Mouse (Mus musculus): ENCODE results near the gene Sox12. TPM values are rescaled to one million over a fixed set of nuclear protein-coding genes. Genes with fewer than 3 reads are reported as not detected.

Sox12 gene
- polyA plus RNA-seq, 1 experiment from 2014 or later, result 15.8 TPM

GRCm38 (mm10) chr2:152411471-152411870 lies 13.6 kb upstream of the Sox12 start:
- Histone ChIP-seq H3K27me3 (replicated peaks; ENCODE audit: control insufficient read depth, insufficient read depth, low read length) (no peaks in the 10 kb centered on the region), H3K4me1 (replicated peaks; ENCODE audit: control insufficient read depth, insufficient read depth, low read length) (peaks cover 45% of the 10 kb centered on the region), H3K9me3 (ENCODE audit: control insufficient read depth, low read length) (peaks cover 3% of the 10 kb centered on the region; the same call in 1 of the 2 replicates), H3K9ac (replicated peaks; ENCODE audit: low read depth, low read length) (peak overlapping the region; percentile 47), H3K4me3 (replicated peaks; ENCODE audit: low read length) (peak overlapping the region; percentile 25), H3K4me2 (ENCODE audit: low read length) (peak overlapping the region; percentile 90), H3K27ac (ENCODE audit: low read length) (peak overlapping the region; percentile 92), H3K36me3 (ENCODE audit: control insufficient read depth, insufficient read depth) (no peaks in the 10 kb centered on the region)
- 6% methylated on average over 7 of the region's 7 CpGs for WGBS
- ATAC-seq, result no peak

- H3K27me3 ChIP-seq (replicated peaks; ENCODE audit: control insufficient read depth, insufficient read depth, low read length), result no peaks in the 10 kb centered on the region
- under 1% methylated on average over 15 of the region's 15 CpGs for WGBS
- no peaks in the 10 kb centered on the region for H3K36me3 ChIP-seq (ENCODE audit: control insufficient read depth, insufficient read depth)
- H3K4me3 ChIP-seq (replicated peaks; ENCODE audit: low read length), result peak overlapping the region; percentile 25
- ATAC-seq, result peak; percentile 51
- peak overlapping the region; percentile 90 for H3K4me2 ChIP-seq (ENCODE audit: low read length)
- H3K9ac ChIP-seq (replicated peaks; ENCODE audit: low read depth, low read length), result peak overlapping the region; percentile 47
- H3K4me1 ChIP-seq (replicated peaks; ENCODE audit: control insufficient read depth, insufficient read depth, low read length), result peaks cover 49% of the 10 kb centered on the region
- no peaks in the 10 kb centered on the region for H3K9me3 ChIP-seq (ENCODE audit: control insufficient read depth, low read length)
- peak overlapping the region; percentile 92 for H3K27ac ChIP-seq (ENCODE audit: low read length)
Measured at GRCm38 (mm10) chr2:152410971-152411371, 13.1 kb upstream of the Sox12 start.

GRCm38 (mm10) chr2:152409781-152410180 lies 11.9 kb upstream of the Sox12 start:
- no peaks in the 10 kb centered on the region for H3K36me3 ChIP-seq (ENCODE audit: control insufficient read depth, insufficient read depth)
- H3K4me2 ChIP-seq (ENCODE audit: low read length), result no peak overlapping the region
- no peak overlapping the region; the same call in 1 of the 2 replicates for H3K27ac ChIP-seq (ENCODE audit: low read length)
- H3K4me3 ChIP-seq (replicated peaks; ENCODE audit: low read length), result no peak overlapping the region
- peaks cover 49% of the 10 kb centered on the region for H3K4me1 ChIP-seq (replicated peaks; ENCODE audit: control insufficient read depth, insufficient read depth, low read length)
- 76% methylated on average over 6 of the region's 6 CpGs for WGBS
- no peak overlapping the region for H3K9ac ChIP-seq (replicated peaks; ENCODE audit: low read depth, low read length)
- ATAC-seq, result no peak
- no peaks in the 10 kb centered on the region for H3K27me3 ChIP-seq (replicated peaks; ENCODE audit: control insufficient read depth, insufficient read depth, low read length)
- no peaks in the 10 kb centered on the region for H3K9me3 ChIP-seq (ENCODE audit: control insufficient read depth, low read length)

- Histone ChIP-seq H3K27me3 (replicated peaks; ENCODE audit: control insufficient read depth, insufficient read depth, low read length) (no peaks in the 10 kb centered on the region), H3K27ac (ENCODE audit: low read length) (peak overlapping the region; percentile 69), H3K9me3 (ENCODE audit: control insufficient read depth, low read length) (no peaks in the 10 kb centered on the region), H3K36me3 (ENCODE audit: control insufficient read depth, insufficient read depth) (no peaks in the 10 kb centered on the region), H3K4me2 (ENCODE audit: low read length) (peak overlapping the region; percentile 57), H3K4me1 (replicated peaks; ENCODE audit: control insufficient read depth, insufficient read depth, low read length) (peaks cover 25% of the 10 kb centered on the region), H3K9ac (replicated peaks; ENCODE audit: low read depth, low read length) (peak overlapping the region; percentile 40), H3K4me3 (replicated peaks; ENCODE audit: low read length) (peak overlapping the region; percentile 41)
- peak; percentile 97 for ATAC-seq
- WGBS, result under 1% methylated on average over 19 of the region's 19 CpGs
Measured at GRCm38 (mm10) chr2:152406126-152406525, 8.3 kb upstream of the Sox12 start.

GRCm38 (mm10) chr2:152399122-152399542 lies 1.3 kb upstream of the Sox12 start:
- H3K4me1 ChIP-seq (replicated peaks; ENCODE audit: control insufficient read depth, insufficient read depth, low read length), result peaks cover 24% of the 10 kb centered on the region
- no peaks in the 10 kb centered on the region for H3K27me3 ChIP-seq (replicated peaks; ENCODE audit: control insufficient read depth, insufficient read depth, low read length)
- no peaks in the 10 kb centered on the region for H3K36me3 ChIP-seq (ENCODE audit: control insufficient read depth, insufficient read depth)
- WGBS, result under 1% methylated on average over 13 of the region's 13 CpGs
- H3K27ac ChIP-seq (ENCODE audit: low read length), result peak overlapping the region; percentile 100
- no peaks in the 10 kb centered on the region for H3K9me3 ChIP-seq (ENCODE audit: control insufficient read depth, low read length)
- peak; percentile 13 for ATAC-seq
- peak overlapping the region; percentile 97 for H3K9ac ChIP-seq (replicated peaks; ENCODE audit: low read depth, low read length)
- H3K4me2 ChIP-seq (ENCODE audit: low read length), result peak overlapping the region; percentile 83
- H3K4me3 ChIP-seq (replicated peaks; ENCODE audit: low read length), result peak overlapping the region; percentile 84

GRCm38 (mm10) chr2:152398691-152399090 lies 828 bp upstream of the Sox12 start:
- ATAC-seq, result peak; percentile 73
- peak overlapping the region; percentile 83 for H3K4me2 ChIP-seq (ENCODE audit: low read length)
- peak overlapping the region; percentile 84 for H3K4me3 ChIP-seq (replicated peaks; ENCODE audit: low read length)
- no peaks in the 10 kb centered on the region for H3K36me3 ChIP-seq (ENCODE audit: control insufficient read depth, insufficient read depth)
- 0% methylated on average over 38 of the region's 38 CpGs for WGBS
- peaks cover 28% of the 10 kb centered on the region for H3K4me1 ChIP-seq (replicated peaks; ENCODE audit: control insufficient read depth, insufficient read depth, low read length)
- H3K27me3 ChIP-seq (replicated peaks; ENCODE audit: control insufficient read depth, insufficient read depth, low read length), result no peaks in the 10 kb centered on the region
- no peaks in the 10 kb centered on the region for H3K9me3 ChIP-seq (ENCODE audit: control insufficient read depth, low read length)
- H3K9ac ChIP-seq (replicated peaks; ENCODE audit: low read depth, low read length), result peak overlapping the region; percentile 97
- peak overlapping the region; percentile 100 for H3K27ac ChIP-seq (ENCODE audit: low read length)

GRCm38 (mm10) chr2:152397004-152397589 lies 766 bp downstream of the Sox12 start:
- WGBS, result under 1% methylated on average over 74 of the region's 77 CpGs
- Histone ChIP-seq H3K36me3 (ENCODE audit: control insufficient read depth, insufficient read depth) (no peaks in the 10 kb centered on the region), H3K4me1 (replicated peaks; ENCODE audit: control insufficient read depth, insufficient read depth, low read length) (peaks cover 34% of the 10 kb centered on the region), H3K4me3 (replicated peaks; ENCODE audit: low read length) (peak overlapping the region; percentile 84), H3K4me2 (ENCODE audit: low read length) (peak overlapping the region; percentile 83), H3K27me3 (replicated peaks; ENCODE audit: control insufficient read depth, insufficient read depth, low read length) (no peaks in the 10 kb centered on the region), H3K27ac (ENCODE audit: low read length) (peak overlapping the region; percentile 100), H3K9me3 (ENCODE audit: control insufficient read depth, low read length) (no peaks in the 10 kb centered on the region), H3K9ac (replicated peaks; ENCODE audit: low read depth, low read length) (peak overlapping the region; percentile 97)
- peak; percentile 5 for ATAC-seq

GRCm38 (mm10) chr2:152396110-152397003 lies 1.5 kb downstream of the Sox12 start:
- Histone ChIP-seq H3K4me2 (ENCODE audit: low read length) (peak overlapping the region; percentile 83), H3K36me3 (ENCODE audit: control insufficient read depth, insufficient read depth) (no peaks in the 10 kb centered on the region), H3K9me3 (ENCODE audit: control insufficient read depth, low read length) (no peaks in the 10 kb centered on the region), H3K4me3 (replicated peaks; ENCODE audit: low read length) (peak overlapping the region; percentile 84), H3K4me1 (replicated peaks; ENCODE audit: control insufficient read depth, insufficient read depth, low read length) (peaks cover 34% of the 10 kb centered on the region), H3K9ac (replicated peaks; ENCODE audit: low read depth, low read length) (peak overlapping the region; percentile 97), H3K27me3 (replicated peaks; ENCODE audit: control insufficient read depth, insufficient read depth, low read length) (no peaks in the 10 kb centered on the region), H3K27ac (ENCODE audit: low read length) (peak overlapping the region; percentile 100)
- peak; percentile 51 for ATAC-seq
- WGBS, result under 1% methylated on average over 39 of the region's 46 CpGs

- Histone ChIP-seq H3K4me2 (ENCODE audit: low read length) (peak overlapping the region; percentile 83), H3K9me3 (ENCODE audit: control insufficient read depth, low read length) (no peaks in the 10 kb centered on the region), H3K4me3 (replicated peaks; ENCODE audit: low read length) (peak overlapping the region; percentile 84), H3K27ac (ENCODE audit: low read length) (peak overlapping the region; percentile 100), H3K36me3 (ENCODE audit: control insufficient read depth, insufficient read depth) (no peaks in the 10 kb centered on the region), H3K4me1 (replicated peaks; ENCODE audit: control insufficient read depth, insufficient read depth, low read length) (peaks cover 34% of the 10 kb centered on the region), H3K27me3 (replicated peaks; ENCODE audit: control insufficient read depth, insufficient read depth, low read length) (no peaks in the 10 kb centered on the region), H3K9ac (replicated peaks; ENCODE audit: low read depth, low read length) (peak overlapping the region; percentile 97)
- no peak for ATAC-seq
- 13% methylated on average over 11 of the region's 13 CpGs for WGBS
Measured at GRCm38 (mm10) chr2:152395271-152395920, 2.5 kb downstream of the Sox12 start.

All from forebrain, embryonic 16.5 days (tissue).